Mouse (Mus musculus): ENCODE measurements around the gene Pex6. TPM values are rescaled to one million over a fixed set of nuclear protein-coding genes. Genes with fewer than 3 reads are reported as not detected.

Gene Pex6
- polyA plus RNA-seq, 1 experiment from 2014 or later = 29.4 TPM

DNA sequence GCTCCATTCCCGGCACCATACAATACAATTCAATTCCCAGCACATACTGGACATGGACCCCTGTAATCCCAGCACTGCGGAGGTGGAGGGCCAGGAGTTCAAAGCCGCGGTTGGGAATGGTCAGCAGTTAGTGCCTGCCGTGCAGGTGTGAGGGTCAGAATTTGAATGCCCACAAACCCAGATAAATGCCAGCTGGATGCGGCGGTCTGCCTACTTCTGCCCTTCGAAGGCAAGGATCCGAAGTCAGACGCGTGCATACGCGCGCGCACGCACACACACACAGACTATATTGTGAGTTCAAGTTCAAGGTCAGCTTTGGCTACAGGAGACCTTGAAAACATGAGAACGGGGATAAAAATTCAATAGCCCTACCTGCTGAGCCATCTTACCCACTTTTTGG is 60.4 kb downstream of the Pex6 start:
- Histone ChIP-seq H3K27me3 (no peaks in the 10 kb centered on the region), H3K9ac (no peak overlapping the region), H3K4me1 (peaks cover 14% of the 10 kb centered on the region), H3K4me3 (peak overlapping the region; percentile 86), H3K36me3 (peaks cover 27% of the 10 kb centered on the region), H3K4me2 (peak overlapping the region; percentile 56), H3K27ac (peak overlapping the region; percentile 93), H3K9me3 (no peaks in the 10 kb centered on the region)
- WGBS = 65% methylated on average over 17 of the region's 17 CpGs
- no peak for ATAC-seq (ENCODE audit: insufficient number of reproducible peaks, low FRiP score, low TSS enrichment, low read depth)

DNA sequence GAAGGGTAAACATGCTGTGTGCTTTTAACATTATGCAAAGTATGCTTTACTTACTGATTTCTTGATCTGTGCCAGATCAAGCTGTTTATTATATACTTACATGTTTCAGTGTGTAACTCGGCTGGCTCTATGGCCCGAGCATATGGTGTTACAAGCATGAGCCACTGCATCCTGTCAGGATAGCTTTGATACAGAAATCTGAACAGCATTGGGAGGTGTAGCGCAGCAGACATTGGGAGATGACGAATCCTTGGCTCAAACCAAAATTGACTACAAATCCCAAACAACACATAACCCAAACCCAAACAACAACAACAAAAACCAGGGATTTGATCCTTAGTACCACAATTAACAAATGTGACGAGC is 60.8 kb downstream of the Pex6 start:
- 0 out of 2 replicates have a peak overlapping the region, but pooled peaks have one; percentile 88 for H3K9ac ChIP-seq
- peak overlapping the region; percentile 93 for H3K27ac ChIP-seq
- ATAC-seq (ENCODE audit: insufficient number of reproducible peaks, low FRiP score, low TSS enrichment, low read depth) = no peak

DNA sequence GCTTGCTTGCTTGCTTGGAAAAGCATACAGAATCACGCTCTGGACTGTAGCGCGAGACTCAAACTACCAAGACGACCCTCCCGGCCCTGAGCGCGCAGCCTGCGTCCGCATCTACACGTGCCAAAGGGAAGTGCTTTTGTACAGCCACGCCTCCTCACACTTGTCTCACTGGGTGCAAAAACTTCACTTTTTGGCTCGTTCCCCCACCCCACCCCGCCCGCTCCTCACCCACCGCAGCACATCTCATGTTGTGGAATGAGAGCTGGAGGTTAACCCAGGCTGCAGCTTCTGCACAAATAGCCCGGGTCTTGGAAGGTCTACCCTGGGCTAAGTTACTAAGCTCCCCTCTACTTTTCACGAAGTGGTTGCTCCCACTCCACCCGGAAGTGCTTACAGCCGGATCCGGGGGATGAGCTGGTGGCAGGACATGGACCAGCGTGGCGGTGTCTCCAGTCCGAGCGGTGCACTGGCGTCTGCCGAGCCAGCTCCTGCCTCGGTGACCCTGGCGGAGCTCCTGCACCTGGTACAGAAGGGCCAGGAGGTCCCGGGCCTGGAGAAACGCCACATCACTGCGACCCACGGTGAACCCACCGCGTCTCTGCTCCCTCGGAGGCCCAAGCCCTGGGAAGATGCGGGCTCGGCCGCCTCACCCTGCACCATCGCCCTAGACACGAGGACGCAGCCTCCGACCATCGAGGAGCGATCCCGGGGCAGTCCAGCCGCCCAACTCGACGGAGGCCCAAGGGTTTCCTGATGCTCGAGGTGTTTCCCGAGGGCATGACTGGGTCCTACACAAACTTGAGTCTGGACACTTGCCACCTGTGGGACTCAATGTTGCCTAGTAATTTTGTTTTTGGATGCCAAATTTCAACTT is 61.4 kb downstream of the Pex6 start, which contains the start of gene 2310039H08Rik:
Gene 2310039H08Rik, plus strand, starts transcription at position 232 of the 874 bp plus-strand sequence.
- Histone ChIP-seq H3K27ac (peak within 1 kb of the TSS; percentile 93), H3K27me3 (no peaks in the 10 kb centered on the region), H3K4me3 (peak within 1 kb of the TSS; percentile 86), H3K4me2 (peak within 1 kb of the TSS; percentile 56), H3K4me1 (peaks cover 14% of the 10 kb centered on the region), H3K36me3 (peaks cover 36% of the 10 kb centered on the region), H3K9ac (peak within 1 kb of the TSS; percentile 88), H3K9me3 (no peaks in the 10 kb centered on the region)
- ATAC-seq (ENCODE audit: insufficient number of reproducible peaks, low FRiP score, low TSS enrichment, low read depth) = peak; percentile 89
- under 1% methylated on average over 50 of the region's 50 CpGs for WGBS

More for the DNA sequence above, 60.8 kb downstream of the Pex6 start:
- Histone ChIP-seq H3K4me1 (peaks cover 14% of the 10 kb centered on the region), H3K36me3 (peaks cover 30% of the 10 kb centered on the region), H3K4me2 (peak overlapping the region; percentile 56), H3K9me3 (no peaks in the 10 kb centered on the region), H3K4me3 (peak overlapping the region; percentile 86), H3K27me3 (no peaks in the 10 kb centered on the region)
- 7% methylated on average over 5 of the region's 5 CpGs for WGBS

DNA sequence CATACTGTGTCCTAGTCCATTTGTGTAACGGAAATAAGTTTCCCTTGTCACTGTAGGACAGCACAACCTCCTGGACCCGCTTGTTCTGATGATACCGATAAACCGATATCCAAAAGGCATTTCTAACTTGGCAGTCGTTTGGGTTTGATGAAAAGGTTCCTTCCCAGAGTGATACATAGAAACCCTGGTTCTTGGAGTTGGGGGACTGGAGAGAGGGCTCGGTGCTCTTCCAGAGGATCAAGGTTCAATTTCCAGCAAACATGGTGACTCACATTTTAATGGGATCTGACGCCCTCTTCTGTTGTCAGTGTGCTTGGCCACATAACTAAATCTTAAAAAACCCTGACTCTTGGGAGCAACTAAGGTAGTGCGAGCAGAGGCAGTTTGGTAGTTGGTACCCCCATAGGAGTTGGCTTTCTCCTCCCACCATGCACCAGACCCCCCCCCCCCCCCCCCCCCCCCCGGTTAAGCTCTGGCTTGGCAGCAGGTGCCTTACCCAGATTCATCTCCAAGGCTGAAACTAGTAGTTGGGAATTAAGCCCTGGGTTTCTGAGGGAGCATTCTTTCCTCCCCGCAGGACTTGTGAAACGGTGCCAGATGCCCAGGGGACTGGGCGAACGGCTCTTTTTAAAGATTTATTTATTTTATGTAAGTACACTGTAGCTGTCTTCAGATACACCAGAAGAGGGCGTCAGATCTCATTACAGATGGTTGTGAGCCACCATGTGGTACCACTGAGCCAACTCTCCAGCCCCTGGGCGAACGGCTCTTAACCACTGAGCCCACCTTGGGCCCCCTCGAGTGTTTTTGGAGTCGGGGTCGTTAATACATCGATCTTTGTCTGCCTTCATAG is 62.2 kb downstream of the Pex6 start:
- Histone ChIP-seq H3K4me3 (peak overlapping the region; percentile 86), H3K4me2 (peak overlapping the region; percentile 56), H3K4me1 (peaks cover 14% of the 10 kb centered on the region), H3K9ac (peak overlapping the region; percentile 88), H3K27me3 (no peaks in the 10 kb centered on the region), H3K27ac (peak overlapping the region; percentile 93), H3K36me3 (peaks cover 45% of the 10 kb centered on the region), H3K9me3 (no peaks in the 10 kb centered on the region)
- 7% methylated on average over 19 of the region's 20 CpGs for WGBS
- ATAC-seq (ENCODE audit: insufficient number of reproducible peaks, low FRiP score, low TSS enrichment, low read depth) = no peak

DNA sequence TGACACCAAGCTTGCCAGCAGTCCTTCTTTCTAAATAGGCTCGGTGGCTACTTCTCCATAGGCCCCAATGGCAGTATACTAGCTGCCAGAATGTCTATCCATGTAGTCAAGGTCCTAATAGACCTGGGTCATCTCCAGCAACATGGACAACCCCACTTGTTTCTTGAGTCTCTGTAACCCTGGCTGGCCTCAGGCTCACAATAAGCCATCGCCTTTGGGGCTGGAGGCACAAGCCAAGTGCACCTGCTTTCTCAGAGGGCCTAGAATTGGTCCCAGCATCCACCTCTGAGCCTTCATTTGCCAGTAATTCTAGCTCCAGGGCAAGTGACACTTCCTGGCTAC is 62.8 kb downstream of the Pex6 start:
- Histone ChIP-seq H3K4me2 (peak overlapping the region; percentile 56; the same call in 1 of the 2 replicates), H3K4me3 (peak overlapping the region; percentile 86; the same call in 1 of the 2 replicates), H3K9ac (no peak overlapping the region), H3K4me1 (peaks cover 14% of the 10 kb centered on the region), H3K36me3 (peaks cover 51% of the 10 kb centered on the region), H3K27me3 (no peaks in the 10 kb centered on the region), H3K9me3 (no peaks in the 10 kb centered on the region), H3K27ac (no peak overlapping the region)
- no peak for ATAC-seq (ENCODE audit: insufficient number of reproducible peaks, low FRiP score, low TSS enrichment, low read depth)
- 30% methylated on average over 2 of the region's 2 CpGs for WGBS

DNA sequence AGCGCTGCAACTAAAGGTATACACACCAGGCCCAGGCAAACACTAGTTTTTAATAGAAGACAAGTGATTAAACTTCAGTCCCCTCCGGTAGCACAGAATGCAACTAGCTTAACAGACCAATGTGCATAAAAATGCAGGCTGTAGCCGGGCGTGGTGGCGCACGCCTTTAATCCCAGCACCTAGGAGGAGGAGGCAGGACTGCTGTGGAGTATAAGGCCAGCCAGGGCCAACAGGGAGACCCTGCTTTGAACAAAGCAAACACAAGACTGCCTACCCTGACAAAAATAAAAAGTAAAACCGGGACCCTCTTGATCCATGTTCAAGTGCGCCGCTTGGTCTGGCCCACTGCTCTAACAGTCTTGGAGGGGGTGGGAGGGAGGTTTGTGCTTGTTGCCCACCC is 63.8 kb downstream of the Pex6 start:
- H3K9ac ChIP-seq = no peak overlapping the region
- H3K36me3 ChIP-seq = peaks cover 59% of the 10 kb centered on the region
- H3K4me3 ChIP-seq = no peak overlapping the region
- H3K4me1 ChIP-seq = peaks cover 14% of the 10 kb centered on the region
- no peaks in the 10 kb centered on the region for H3K27me3 ChIP-seq
- 92% methylated on average over 9 of the region's 9 CpGs for WGBS
- no peak overlapping the region for H3K4me2 ChIP-seq
- ATAC-seq (ENCODE audit: insufficient number of reproducible peaks, low FRiP score, low TSS enrichment, low read depth) = no peak
- H3K9me3 ChIP-seq = no peaks in the 10 kb centered on the region
- no peak overlapping the region for H3K27ac ChIP-seq

Other genes with a start within 250 kb of the Pex6 start
- gene Ttbk1, start 223.8 kb upstream of the Pex6 start, polyA plus RNA-seq (2015; fragmentation: Nextera tagmentation; extraction: Ambion mirVana) = 0.02 and 0.06 TPM in 2 replicates
- gene Dnph1, start 214.8 kb upstream of the Pex6 start, polyA plus RNA-seq (2015; fragmentation: Nextera tagmentation; extraction: Ambion mirVana) = 29.3 and 33.8 TPM in 2 replicates
- 5.2 and 7.5 TPM in 2 replicates for gene Cul9, start 165.1 kb upstream of the Pex6 start, polyA plus RNA-seq (2015; fragmentation: Nextera tagmentation; extraction: Ambion mirVana)
- 6.4 and 7.1 TPM in 2 replicates for gene Srf, start 155.3 kb upstream of the Pex6 start, polyA plus RNA-seq (2015; fragmentation: Nextera tagmentation; extraction: Ambion mirVana)
- gene Ptk7, start 82.0 kb upstream of the Pex6 start, polyA plus RNA-seq (2015; fragmentation: Nextera tagmentation; extraction: Ambion mirVana) = 122 and 123 TPM in 2 replicates
- 20.5 and 22.3 TPM in 2 replicates for gene Klc4, start 65.4 kb upstream of the Pex6 start, polyA plus RNA-seq (2015; fragmentation: Nextera tagmentation; extraction: Ambion mirVana)
- 88.4 and 91.3 TPM in 2 replicates for gene Mrpl2, start 65.2 kb upstream of the Pex6 start, polyA plus RNA-seq (2015; fragmentation: Nextera tagmentation; extraction: Ambion mirVana)
- 53.4 and 63.3 TPM in 2 replicates for gene Cul7, start 61.1 kb upstream of the Pex6 start, polyA plus RNA-seq (2015; fragmentation: Nextera tagmentation; extraction: Ambion mirVana)
- gene Rrp36, start 37.1 kb upstream of the Pex6 start, polyA plus RNA-seq (2015; fragmentation: Nextera tagmentation; extraction: Ambion mirVana) = 64.6 and 66.9 TPM in 2 replicates
- gene Mea1, start 32.7 kb upstream of the Pex6 start, polyA plus RNA-seq (2015; fragmentation: Nextera tagmentation; extraction: Ambion mirVana) = 141 and 146 TPM in 2 replicates
- 132 and 156 TPM in 2 replicates for gene Klhdc3, start 30.5 kb upstream of the Pex6 start, polyA plus RNA-seq (2015; fragmentation: Nextera tagmentation; extraction: Ambion mirVana)
- gene Ppp2r5d, start 6.4 kb upstream of the Pex6 start, polyA plus RNA-seq (2015; fragmentation: Nextera tagmentation; extraction: Ambion mirVana) = 82.6 and 86.7 TPM in 2 replicates
- 1.5 and 2.5 TPM in 2 replicates for gene Gnmt, start 17.7 kb downstream of the Pex6 start, polyA plus RNA-seq (2015; fragmentation: Nextera tagmentation; extraction: Ambion mirVana)
- gene Cnpy3, start 40.8 kb downstream of the Pex6 start, polyA plus RNA-seq (2015; fragmentation: Nextera tagmentation; extraction: Ambion mirVana) = 78.0 and 83.6 TPM in 2 replicates
- 0.17 and 0.33 TPM in 2 replicates for gene Ptcra, start 52.2 kb downstream of the Pex6 start, polyA plus RNA-seq (2015; fragmentation: Nextera tagmentation; extraction: Ambion mirVana)
- gene 2310039H08Rik, start 61.2 kb downstream of the Pex6 start, polyA plus RNA-seq (2015; fragmentation: Nextera tagmentation; extraction: Ambion mirVana) = 78.8 and 86.0 TPM in 2 replicates
- gene Rpl7l1, start 71.2 kb downstream of the Pex6 start, polyA plus RNA-seq (2015; fragmentation: Nextera tagmentation; extraction: Ambion mirVana) = 151 and 154 TPM in 2 replicates
- 3.8 and 4.7 TPM in 2 replicates for gene Bicral, start 147.0 kb downstream of the Pex6 start, polyA plus RNA-seq (2015; fragmentation: Nextera tagmentation; extraction: Ambion mirVana)
- gene Tbcc, start 179.2 kb downstream of the Pex6 start, polyA plus RNA-seq (2015; fragmentation: Nextera tagmentation; extraction: Ambion mirVana) = 51.2 and 54.1 TPM in 2 replicates
- gene Prph2, start 199.0 kb downstream of the Pex6 start, polyA plus RNA-seq (2015; fragmentation: Nextera tagmentation; extraction: Ambion mirVana) = not detected in 2 replicates

Measured in limb, embryonic 15.5 days (tissue).